Mouse (Mus musculus) heart, adult 9 months (tissue): ENCODE measurements around the gene Gm5105.
A peak's percentile ranks its signal among the peaks of the same experiment; 100 is the strongest.

Experiments used
- DNase-seq, 2 experiments: peaks; one replicate each; pipeline ENCODE4 v3.0.0; 2022; ENCODE audit warnings: low spot score in 2 of 2

Gm5105 gene

GRCm38 (mm10) chr3:138027575-138028362 lies 39.4 kb downstream of the Gm5105 start:
- DNase-seq = no peak

GRCm38 (mm10) chr3:138026286-138026685 lies 40.9 kb downstream of the Gm5105 start:
- peak; percentile 75 for DNase-seq

- DNase-seq = no peak
Observed at GRCm38 (mm10) chr3:138022651-138023050, 44.5 kb downstream of the Gm5105 start.

GRCm38 (mm10) chr3:138022003-138022402 lies 45.2 kb downstream of the Gm5105 start:
- DNase-seq = no peak

- DNase-seq = no peak
Observed at GRCm38 (mm10) chr3:138016810-138017209, 50.4 kb downstream of the Gm5105 start.

- no peak for DNase-seq
Observed at GRCm38 (mm10) chr3:138014725-138015124, 52.5 kb downstream of the Gm5105 start.

- no peak for DNase-seq
Observed at GRCm38 (mm10) chr3:138012351-138012750, 54.8 kb downstream of the Gm5105 start.

GRCm38 (mm10) chr3:138008152-138008551 lies 59.0 kb downstream of the Gm5105 start:
- no peak for DNase-seq

- DNase-seq = no peak
Observed at GRCm38 (mm10) chr3:138006896-138007295, 60.3 kb downstream of the Gm5105 start.

GRCm38 (mm10) chr3:138003264-138003663 lies 63.9 kb downstream of the Gm5105 start:
- no peak for DNase-seq

- DNase-seq = no peak
Observed at GRCm38 (mm10) chr3:138002545-138002944, 64.6 kb downstream of the Gm5105 start.

- DNase-seq = no peak
Observed at GRCm38 (mm10) chr3:138001865-138002264, 65.3 kb downstream of the Gm5105 start.

- DNase-seq = peak; percentile 38 to 48
Observed at GRCm38 (mm10) chr3:138000724-138001069, 66.5 kb downstream of the Gm5105 start.

- no peak for DNase-seq
Observed at GRCm38 (mm10) chr3:138000062-138000723, 67.0 kb downstream of the Gm5105 start.

- DNase-seq = no peak
Observed at GRCm38 (mm10) chr3:137999224-137999790, 67.9 kb downstream of the Gm5105 start.
